In the genomic region with DNA sequence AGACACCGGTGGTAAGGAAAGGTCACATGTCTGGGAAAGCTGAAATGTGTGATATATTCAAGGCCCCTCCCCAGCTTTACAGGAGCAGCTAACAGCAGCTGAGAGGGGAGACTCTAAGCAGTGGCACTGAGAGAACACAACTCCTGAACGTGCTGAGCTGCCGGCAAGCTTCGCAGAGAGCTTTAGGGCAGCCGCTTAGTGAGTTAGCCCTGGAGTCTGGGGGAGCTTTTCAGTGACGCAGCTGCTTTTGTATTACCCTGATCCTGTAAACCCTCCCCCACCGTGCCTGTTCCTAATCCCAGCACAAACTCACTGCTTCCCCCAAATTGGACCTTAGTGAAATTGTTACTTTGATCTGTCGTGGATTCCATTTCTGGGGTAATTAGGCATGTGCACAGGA, we compare ENCODE assay signal across 12 mouse cellular contexts.
A peak's percentile ranks its signal among the peaks of the same experiment; 100 is the strongest.
DNase-seq lines count a peak whose midpoint lies in the region; ATAC-seq and TF ChIP-seq lines count a peak whose summit lies in the region.
"Had no signal": no experiment of that assay in that cellular context is flagged by ENCODE, and none has a peak within 500 bp of the region (broad histone marks: within the 10 kb centered on the region; RNA-seq: fewer than 3 reads in every experiment).

No protein-coding gene starts in this region.

- peak; percentile 63 for DNase-seq in forebrain, embryonic 11.5 days (ENCODE audit: low spot score)
- no peak for DNase-seq in forebrain, postnatal 0 days
- DNase-seq in embryonic facial prominence, embryonic 10.5 days (ENCODE audit: low spot score) = peak; percentile 58
- peak; percentile 76 for DNase-seq in midbrain, embryonic 14.5 days
- DNase-seq in kidney, adult 11 months = no peak
- no peak for DNase-seq in right cerebral cortex, postnatal 14 days
- DNase-seq: cerebellum, adult 9-10 months; gastrocnemius, postnatal 25 days; liver, postnatal 0 days had no signal

- no peaks in the 10 kb centered on the region; the same call in 1 of the 2 replicates for H3K27me3 ChIP-seq in forebrain, embryonic 11.5 days (ENCODE audit: control insufficient read depth, insufficient read depth, low read length)
- H3K27me3 ChIP-seq in forebrain, postnatal 0 days (ENCODE audit: insufficient read depth, low read length) = no peaks in the 10 kb centered on the region
- peaks cover 40% of the 10 kb centered on the region for H3K27me3 ChIP-seq in embryonic facial prominence, embryonic 10.5 days (replicated peaks; ENCODE audit: low read depth, poor library complexity, severe bottlenecking)
- peaks cover 8% of the 10 kb centered on the region; the same call in 1 of the 2 replicates for H3K27me3 ChIP-seq in hindbrain, embryonic 13.5 days
- no peaks in the 10 kb centered on the region for H3K27me3 ChIP-seq in midbrain, embryonic 14.5 days (ENCODE audit: control insufficient read depth, insufficient read depth, low read length)

- 2% methylated on average over 8 of the region's 8 CpGs for WGBS in forebrain, embryonic 11.5 days
- 9% methylated on average over 8 of the region's 8 CpGs for WGBS in forebrain, postnatal 0 days
- 7% methylated on average over 8 of the region's 8 CpGs for WGBS in embryonic facial prominence, embryonic 10.5 days
- WGBS in hindbrain, embryonic 13.5 days = 4% methylated on average over 8 of the region's 8 CpGs
- WGBS in midbrain, embryonic 14.5 days = under 1% methylated on average over 8 of the region's 8 CpGs

- H3K36me3 ChIP-seq in forebrain, embryonic 11.5 days (ENCODE audit: control insufficient read depth, insufficient read depth, low read length) = no peaks in the 10 kb centered on the region
- H3K36me3 ChIP-seq in forebrain, postnatal 0 days (ENCODE audit: insufficient read depth) = no peaks in the 10 kb centered on the region
- H3K36me3 ChIP-seq in embryonic facial prominence, embryonic 10.5 days (replicated peaks) = no peaks in the 10 kb centered on the region
- no peaks in the 10 kb centered on the region for H3K36me3 ChIP-seq in hindbrain, embryonic 13.5 days
- no peaks in the 10 kb centered on the region for H3K36me3 ChIP-seq in midbrain, embryonic 14.5 days (ENCODE audit: control insufficient read depth, insufficient read depth, low read length)

- no peak overlapping the region for H3K9ac ChIP-seq in forebrain, embryonic 11.5 days (ENCODE audit: low read length)
- no peak overlapping the region for H3K9ac ChIP-seq in forebrain, postnatal 0 days
- peak overlapping the region; percentile 26; the same call in 1 of the 2 replicates for H3K9ac ChIP-seq in hindbrain, embryonic 13.5 days
- no peak overlapping the region; the same call in 1 of the 2 replicates for H3K9ac ChIP-seq in midbrain, embryonic 14.5 days (replicated peaks; ENCODE audit: low read length)
- H3K9ac ChIP-seq: liver, postnatal 0 days had no signal

- H3K4me3 ChIP-seq in forebrain, embryonic 11.5 days (ENCODE audit: low read depth, low read length) = no peak overlapping the region
- H3K4me3 ChIP-seq in forebrain, postnatal 0 days (ENCODE audit: low read depth, low read length) = no peak overlapping the region
- 0 out of 2 replicates have a peak overlapping the region, but pooled peaks have one; percentile 25 for H3K4me3 ChIP-seq in embryonic facial prominence, embryonic 10.5 days
- no peak overlapping the region for H3K4me3 ChIP-seq in hindbrain, embryonic 13.5 days
- H3K4me3 ChIP-seq in midbrain, embryonic 14.5 days (replicated peaks; ENCODE audit: low read depth, low read length) = no peak overlapping the region
- H3K4me3 ChIP-seq: erythroblast, embryonic 14.5 days had no signal

- H3K4me1 ChIP-seq in forebrain, embryonic 11.5 days (replicated peaks; ENCODE audit: control insufficient read depth, insufficient read depth, low read length) = peaks cover 25% of the 10 kb centered on the region
- H3K4me1 ChIP-seq in forebrain, postnatal 0 days (ENCODE audit: insufficient read depth) = peaks cover 17% of the 10 kb centered on the region
- peaks cover 59% of the 10 kb centered on the region for H3K4me1 ChIP-seq in embryonic facial prominence, embryonic 10.5 days
- peaks cover 38% of the 10 kb centered on the region for H3K4me1 ChIP-seq in hindbrain, embryonic 13.5 days (replicated peaks)
- H3K4me1 ChIP-seq in midbrain, embryonic 14.5 days (ENCODE audit: control insufficient read depth, insufficient read depth, low read length) = peaks cover 43% of the 10 kb centered on the region

- no peak overlapping the region for H3K27ac ChIP-seq in forebrain, embryonic 11.5 days (ENCODE audit: low read depth, low read length)
- H3K27ac ChIP-seq in forebrain, postnatal 0 days (ENCODE audit: low read depth, low read length) = no peak overlapping the region
- peak overlapping the region; percentile 72 for H3K27ac ChIP-seq in embryonic facial prominence, embryonic 10.5 days (replicated peaks)
- H3K27ac ChIP-seq in hindbrain, embryonic 13.5 days = peak overlapping the region; percentile 48; the same call in 1 of the 2 replicates
- H3K27ac ChIP-seq in midbrain, embryonic 14.5 days (replicated peaks; ENCODE audit: low read depth, low read length) = 0 out of 2 replicates have a peak overlapping the region, but pooled peaks have one; percentile 10

- no peak for TF ChIP-seq CTCF in forebrain, postnatal 0 days (IDR thresholded peaks at IDR 0.05; ENCODE audit: low read depth)

- H3K9me3 ChIP-seq in forebrain, embryonic 11.5 days (ENCODE audit: control insufficient read depth, low read length) = no peaks in the 10 kb centered on the region
- H3K9me3 ChIP-seq in forebrain, postnatal 0 days (ENCODE audit: low read length) = 0 out of 2 replicates have a peak, but pooled peaks cover 1% of the 10 kb centered on the region
- H3K9me3 ChIP-seq in embryonic facial prominence, embryonic 10.5 days = no peaks in the 10 kb centered on the region
- H3K9me3 ChIP-seq in hindbrain, embryonic 13.5 days = no peaks in the 10 kb centered on the region
- no peaks in the 10 kb centered on the region for H3K9me3 ChIP-seq in midbrain, embryonic 14.5 days (ENCODE audit: control insufficient read depth, low read length)

- peak; percentile 43 for ATAC-seq in forebrain, embryonic 11.5 days (replicated peaks; ENCODE audit: low FRiP score)
- no peak for ATAC-seq in forebrain, postnatal 0 days
- ATAC-seq in hindbrain, embryonic 13.5 days (ENCODE audit: low FRiP score) = no peak
- no peak; the same call in 1 of the 2 replicates for ATAC-seq in midbrain, embryonic 14.5 days (ENCODE audit: low FRiP score, low TSS enrichment)
- no peak for ATAC-seq in CD4-positive, CD25-positive, alpha-beta regulatory T cell, adult 4 months
- ATAC-seq: liver, postnatal 0 days had no signal

- peak overlapping the region; percentile 18; the same call in 1 of the 2 replicates for H3K4me2 ChIP-seq in forebrain, embryonic 11.5 days (ENCODE audit: low read depth, low read length, severe bottlenecking)
- H3K4me2 ChIP-seq in forebrain, postnatal 0 days (ENCODE audit: low read depth) = no peak overlapping the region
- H3K4me2 ChIP-seq in hindbrain, embryonic 13.5 days = no peak overlapping the region
- peak overlapping the region; percentile 14; the same call in 1 of the 2 replicates for H3K4me2 ChIP-seq in midbrain, embryonic 14.5 days (ENCODE audit: low read length)

Comparison
In these comparisons a context has a peak if more than half of its experiments do, and no peak if none do; other contexts are left out.
1. DNase-seq: peak in forebrain, embryonic 11.5 days (single experiment), embryonic facial prominence, embryonic 10.5 days (single experiment) and midbrain, embryonic 14.5 days (single experiment); none in forebrain, postnatal 0 days (single experiment), kidney, adult 11 months (single experiment) and right cerebral cortex, postnatal 14 days (single experiment).
2. H3K4me2 ChIP-seq: peak in forebrain, embryonic 11.5 days (single experiment) and midbrain, embryonic 14.5 days (single experiment); none in forebrain, postnatal 0 days (single experiment) and hindbrain, embryonic 13.5 days (single experiment).
3. H3K27ac ChIP-seq: peak in embryonic facial prominence, embryonic 10.5 days (single experiment), hindbrain, embryonic 13.5 days (single experiment) and midbrain, embryonic 14.5 days (single experiment); none in forebrain, embryonic 11.5 days (single experiment) and forebrain, postnatal 0 days (single experiment).